Mouse (Mus musculus) naive thymus-derived CD4-positive, alpha-beta T cell, adult 2 months (primary cell): ENCODE data around the gene Adgrg4.

Experiments
- DNase-seq: peaks from one replicate; pipeline ENCODE4 v3.0.0-alpha.2; 2011; ENCODE audit warnings: low read depth

The Adgrg4 gene

GRCm38 (mm10) chrX:56869863-56870262 is at the start of gene Adgrg4:
Gene Adgrg4, plus strand, starts transcription at chrX:56870163.
- no peak for DNase-seq

DNA sequence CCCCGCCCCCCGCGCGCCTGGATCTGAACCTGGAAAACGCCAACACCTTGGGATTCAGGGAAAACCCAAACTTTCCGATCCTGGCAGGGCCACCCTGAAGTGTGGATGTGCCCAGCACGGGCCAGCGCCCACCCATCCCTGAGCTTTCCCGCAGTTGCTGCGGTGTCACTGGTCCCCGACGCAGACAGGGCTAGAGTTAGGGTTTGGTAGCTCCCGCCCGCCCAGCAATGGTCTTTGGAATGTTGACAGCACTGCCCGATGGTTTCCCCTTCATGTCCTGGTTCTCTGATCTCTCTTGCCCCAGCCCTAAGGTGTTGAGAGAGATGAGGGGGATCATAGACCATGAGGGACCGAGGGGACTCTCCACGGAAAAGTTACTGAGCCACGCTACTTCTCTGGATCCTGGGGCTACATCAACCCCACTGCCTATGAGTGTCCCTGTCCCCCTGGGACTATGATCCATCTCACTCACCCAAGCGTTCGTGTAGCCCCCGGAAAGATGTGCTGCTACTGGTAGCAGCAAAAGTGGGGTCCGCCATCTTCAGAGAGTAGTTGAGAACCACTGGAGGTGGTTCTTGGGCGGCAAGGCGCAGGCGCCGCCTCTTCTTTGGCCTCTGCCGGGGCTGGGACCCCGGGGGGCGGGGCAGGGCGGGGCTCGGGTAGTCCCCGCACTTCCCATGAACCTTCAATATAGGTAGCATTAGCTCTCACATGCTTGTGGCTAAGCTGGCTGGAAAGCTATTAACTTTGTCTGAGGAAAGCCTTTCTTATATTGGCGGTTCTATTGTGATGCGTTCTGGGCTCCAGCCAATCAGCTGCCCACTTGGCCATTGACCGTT is 48.0 kb upstream of the Adgrg4 start, which contains the start of gene Map7d3:
Gene Map7d3, minus strand, starts transcription at position 562 of the 839 bp plus-strand sequence.
- no peak for DNase-seq

- no peak for DNase-seq
These were observed 42.5 kb upstream of the Adgrg4 start for GRCm38 (mm10) chrX:56827492-56827891.

DNA sequence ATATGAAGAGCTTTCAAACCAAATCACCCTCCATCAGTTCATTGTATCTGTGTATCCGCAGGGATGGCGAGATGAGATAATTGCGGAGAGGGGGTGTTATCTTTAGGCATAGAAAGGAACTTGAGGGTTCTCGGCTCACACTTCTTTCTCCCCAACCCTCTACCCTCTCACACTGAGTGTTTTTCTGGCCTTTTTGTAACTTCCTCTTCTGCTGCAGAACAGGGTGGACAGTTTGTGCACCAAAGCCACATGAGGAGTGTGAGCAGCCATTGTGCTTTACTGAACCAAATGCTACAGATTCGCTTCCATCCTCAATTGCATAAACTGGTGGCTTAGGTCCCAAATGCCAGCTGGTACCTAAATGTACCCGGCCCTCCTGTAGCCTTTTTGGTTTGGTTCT is 34.1 kb upstream of the Adgrg4 start:
- no peak for DNase-seq

GRCm38 (mm10) chrX:56839369-56839768 is 30.6 kb upstream of the Adgrg4 start:
- peak; percentile 41 for DNase-seq

GRCm38 (mm10) chrX:56841255-56841654 is 28.7 kb upstream of the Adgrg4 start:
- DNase-seq: no peak

GRCm38 (mm10) chrX:57012891-57013290 is 142.9 kb downstream of the Adgrg4 start:
- no peak for DNase-seq

DNA sequence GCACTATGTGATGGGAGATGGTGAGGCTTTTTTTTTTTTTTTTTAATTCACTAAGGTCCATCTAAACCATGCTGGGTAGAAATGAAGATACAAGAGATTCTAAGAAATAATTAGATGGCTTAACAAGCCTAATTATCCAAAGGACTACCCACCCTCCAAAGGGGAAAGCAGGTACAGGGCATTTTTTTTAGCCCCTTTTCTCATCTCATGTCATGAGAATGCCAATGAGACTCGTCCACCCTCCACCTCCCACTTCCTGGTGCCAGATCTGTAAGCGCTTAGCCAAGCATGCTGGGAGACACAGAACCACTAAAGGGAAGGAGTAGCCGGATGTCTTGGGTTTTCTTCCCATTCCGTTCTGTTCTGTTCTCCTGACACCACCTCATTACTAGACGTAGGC is 172.8 kb downstream of the Adgrg4 start, which contains the start of gene Brs3:
Gene Brs3, plus strand, starts transcription at position 301 of the 400 bp plus-strand sequence.
- DNase-seq: no peak

- DNase-seq: no peak
These were observed 173.9 kb downstream of the Adgrg4 start for GRCm38 (mm10) chrX:57043869-57044268.
